Mouse (Mus musculus) c-Kit-positive CD71-positive TER-119-positive erythroid progenitor cells, embryonic 14.5 days (primary cell): ENCODE results near the gene Etv6.

Source experiments
- DNase-seq: peaks from one replicate; pipeline ENCODE4 v3.0.0-alpha.2; 2013; ENCODE audit warnings: low spot score

Gene Etv6

GRCm38 (mm10) chr6:134168799-134169198 lies 133.3 kb downstream of the Etv6 start:
- no peak for DNase-seq

- DNase-seq, result no peak
Observed at GRCm38 (mm10) chr6:134171235-134171634, 135.7 kb downstream of the Etv6 start.

- no peak for DNase-seq
Observed at GRCm38 (mm10) chr6:134171906-134172728, 136.6 kb downstream of the Etv6 start.

GRCm38 (mm10) chr6:134173439-134173838 lies 137.9 kb downstream of the Etv6 start:
- no peak for DNase-seq

- DNase-seq, result no peak
Observed at GRCm38 (mm10) chr6:134175059-134175458, 139.6 kb downstream of the Etv6 start.

GRCm38 (mm10) chr6:134177196-134177595 lies 141.7 kb downstream of the Etv6 start:
- no peak for DNase-seq

- DNase-seq, result no peak
Observed at GRCm38 (mm10) chr6:134182301-134182948, 146.9 kb downstream of the Etv6 start.

- DNase-seq, result no peak
Observed at GRCm38 (mm10) chr6:134183592-134184342, 148.3 kb downstream of the Etv6 start.

GRCm38 (mm10) chr6:134186286-134186903 lies 150.9 kb downstream of the Etv6 start:
- DNase-seq, result no peak

GRCm38 (mm10) chr6:134188719-134189118 lies 153.2 kb downstream of the Etv6 start:
- DNase-seq, result no peak

GRCm38 (mm10) chr6:134189174-134189573 lies 153.7 kb downstream of the Etv6 start:
- DNase-seq, result no peak

- DNase-seq, result peak; percentile 15
Observed at GRCm38 (mm10) chr6:134189575-134190132, 154.2 kb downstream of the Etv6 start.

GRCm38 (mm10) chr6:134190597-134191278 lies 155.2 kb downstream of the Etv6 start:
- DNase-seq, result no peak

GRCm38 (mm10) chr6:134192710-134193109 lies 157.2 kb downstream of the Etv6 start:
- DNase-seq, result no peak

- no peak for DNase-seq
Observed at GRCm38 (mm10) chr6:134199895-134200294, 164.4 kb downstream of the Etv6 start.

GRCm38 (mm10) chr6:134200577-134200976 lies 165.1 kb downstream of the Etv6 start:
- DNase-seq, result no peak

- DNase-seq, result no peak
Observed at GRCm38 (mm10) chr6:134202176-134202575, 166.7 kb downstream of the Etv6 start.

- DNase-seq, result no peak
Observed at GRCm38 (mm10) chr6:134205163-134205562, 169.7 kb downstream of the Etv6 start.

- DNase-seq, result no peak
Observed at GRCm38 (mm10) chr6:134205726-134206125, 170.2 kb downstream of the Etv6 start.

GRCm38 (mm10) chr6:134206251-134206650 lies 170.8 kb downstream of the Etv6 start:
- DNase-seq, result no peak
